Mouse (Mus musculus) fat pad, adult 2 months (tissue): Measurements from ENCODE around the gene Zdhhc18.
"Not testable (repeated sequence)": the region's sequence is repeated elsewhere in the genome, so short reads cannot be mapped to it uniquely, and the experiment has no call there.

Source experiments
- DNase-seq: peaks from one replicate; pipeline ENCODE4 v3.0.0-alpha.2; 2011; ENCODE audit warnings: low read depth, low spot score; ENCODE audit errors: extremely low read depth

Zdhhc18 gene

GRCm38 (mm10) chr4:133665118-133665517 is 15.2 kb upstream of the Zdhhc18 start:
- DNase-seq: no peak

GRCm38 (mm10) chr4:133662945-133663344 is 13.0 kb upstream of the Zdhhc18 start:
- DNase-seq: no peak

- no peak for DNase-seq
Measured at GRCm38 (mm10) chr4:133662421-133662820, 12.5 kb upstream of the Zdhhc18 start.

GRCm38 (mm10) chr4:133660193-133661155 is 10.5 kb upstream of the Zdhhc18 start:
- DNase-seq: peak; percentile 89

GRCm38 (mm10) chr4:133659497-133660192 is 9.7 kb upstream of the Zdhhc18 start:
- DNase-seq: no peak

GRCm38 (mm10) chr4:133658729-133659128 is 8.8 kb upstream of the Zdhhc18 start:
- DNase-seq: no peak

GRCm38 (mm10) chr4:133657829-133658458 is 8.0 kb upstream of the Zdhhc18 start:
- DNase-seq: no peak

GRCm38 (mm10) chr4:133656997-133657396 is 7.0 kb upstream of the Zdhhc18 start:
- DNase-seq: no peak

- no peak for DNase-seq
Measured at GRCm38 (mm10) chr4:133656294-133656693, 6.3 kb upstream of the Zdhhc18 start.

- DNase-seq: not testable (repeated sequence)
Measured at GRCm38 (mm10) chr4:133654070-133654469, 4.1 kb upstream of the Zdhhc18 start.

- DNase-seq: no peak
Measured at GRCm38 (mm10) chr4:133652746-133653145, 2.8 kb upstream of the Zdhhc18 start.

- DNase-seq: no peak
Measured at GRCm38 (mm10) chr4:133651986-133652385, 2.0 kb upstream of the Zdhhc18 start.

GRCm38 (mm10) chr4:133651445-133651844 is 1.5 kb upstream of the Zdhhc18 start:
- no peak for DNase-seq

- DNase-seq: not testable (repeated sequence)
Measured at GRCm38 (mm10) chr4:133649464-133649863, 490 bp downstream of the Zdhhc18 start.

- DNase-seq: no peak
Measured at GRCm38 (mm10) chr4:133645680-133646079, 4.3 kb downstream of the Zdhhc18 start.

GRCm38 (mm10) chr4:133645195-133645594 is 4.8 kb downstream of the Zdhhc18 start:
- DNase-seq: no peak

GRCm38 (mm10) chr4:133634043-133634410 is 15.9 kb downstream of the Zdhhc18 start:
- DNase-seq: no peak

- DNase-seq: no peak
Measured at GRCm38 (mm10) chr4:133633332-133634042, 16.5 kb downstream of the Zdhhc18 start.

GRCm38 (mm10) chr4:133632483-133633327 is 17.2 kb downstream of the Zdhhc18 start:
- no peak for DNase-seq
